Mouse (Mus musculus) gastrocnemius, adult 2 months (tissue): ENCODE measurements around the gene Clpp. TPM values are rescaled to one million over a fixed set of nuclear protein-coding genes. Genes with fewer than 3 reads are reported as not detected.

ENCODE experiments used
- DNase-seq: peaks from one replicate; pipeline ENCODE4 v3.0.0; 2022
- H3K27ac ChIP-seq: fragments of 200-600 bp; 2 replicates; pipeline ENCODE4 v1.8.1; 2022; ENCODE audit warnings: mild to moderate bottlenecking
- H3K4me3 ChIP-seq: fragments of 200-600 bp; 2 replicates; pipeline ENCODE4 v1.8.1; 2022; ENCODE audit warnings: mild to moderate bottlenecking, moderate library complexity
- CTCF ChIP-seq: fragments of 200-600 bp; IDR thresholded peaks from 2 replicates; pipeline ENCODE4 v1.8.1; 2022; ENCODE audit warnings: antibody characterized with exemption, mild to moderate bottlenecking, moderate library complexity
- intact Hi-C: fragments of 180-260 bp; cut with DNase I; formaldehyde crosslinking; loops from one replicate; pipeline ENCODE4 v1.15.1; 2025
- total RNA-seq, 2 experiments: library from RNA; stranded (reverse); gene quantifications; 2 replicates each; pipeline ENCODE4 v1.2.3; 2021

The Clpp gene
- total RNA-seq, 2 experiments from 2014 or later, result 33.8 to 40.7 TPM

DNA sequence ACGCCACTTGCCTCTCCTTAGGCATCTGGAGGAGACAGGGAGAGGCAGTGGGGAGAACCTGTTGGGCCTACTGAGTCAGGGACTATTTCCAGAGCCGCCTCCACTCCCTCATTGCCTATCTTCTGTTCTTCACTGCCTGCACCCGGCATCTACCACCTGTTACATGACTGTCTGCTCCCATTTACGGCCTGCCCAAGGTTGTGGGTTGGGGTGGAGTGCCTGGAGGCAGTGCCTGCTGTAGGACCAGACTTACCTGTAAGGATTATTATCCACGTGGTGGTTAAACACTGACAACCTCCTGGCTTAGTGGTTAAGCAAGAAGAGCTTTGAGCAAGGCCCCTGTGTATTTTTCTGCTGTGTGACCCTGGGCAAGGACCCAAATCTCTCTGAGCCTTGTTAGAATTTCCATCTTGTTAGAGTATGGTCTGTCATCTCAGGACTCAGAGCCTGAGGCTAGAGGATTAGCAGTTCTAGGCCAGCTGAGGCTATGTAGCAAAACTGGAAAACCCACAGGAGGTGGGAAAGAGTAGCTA is 15.3 kb upstream of the Clpp start:
- intact Hi-C loops, result no loop called here
- Histone ChIP-seq H3K4me3 (no peak overlapping the region), H3K27ac (no peak overlapping the region)
- TF ChIP-seq CTCF, result no peak
- no peak for DNase-seq

DNA sequence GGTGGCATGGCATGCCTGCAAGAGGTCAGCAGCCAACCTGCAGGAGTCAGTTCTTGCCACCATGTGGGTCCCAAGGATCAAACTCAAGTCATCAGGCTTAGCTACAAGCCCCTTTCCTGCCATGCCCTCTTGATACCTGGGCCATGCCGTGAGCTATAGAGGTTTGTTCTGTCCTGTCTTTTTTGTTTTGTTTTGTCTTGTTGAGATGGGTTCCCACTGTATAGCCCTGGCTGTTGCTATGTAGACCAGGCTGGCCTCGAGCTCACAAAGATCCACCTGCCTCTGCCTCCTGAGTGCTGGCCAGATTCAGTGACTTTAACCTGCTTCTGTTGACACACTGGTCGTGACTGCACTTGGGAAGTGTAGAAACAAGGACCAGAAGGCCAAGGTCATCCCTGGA is 14.7 kb upstream of the Clpp start:
- TF ChIP-seq CTCF, result no peak
- intact Hi-C loops, result no loop called here
- Histone ChIP-seq H3K27ac (no peak overlapping the region), H3K4me3 (no peak overlapping the region)
- DNase-seq, result no peak

DNA sequence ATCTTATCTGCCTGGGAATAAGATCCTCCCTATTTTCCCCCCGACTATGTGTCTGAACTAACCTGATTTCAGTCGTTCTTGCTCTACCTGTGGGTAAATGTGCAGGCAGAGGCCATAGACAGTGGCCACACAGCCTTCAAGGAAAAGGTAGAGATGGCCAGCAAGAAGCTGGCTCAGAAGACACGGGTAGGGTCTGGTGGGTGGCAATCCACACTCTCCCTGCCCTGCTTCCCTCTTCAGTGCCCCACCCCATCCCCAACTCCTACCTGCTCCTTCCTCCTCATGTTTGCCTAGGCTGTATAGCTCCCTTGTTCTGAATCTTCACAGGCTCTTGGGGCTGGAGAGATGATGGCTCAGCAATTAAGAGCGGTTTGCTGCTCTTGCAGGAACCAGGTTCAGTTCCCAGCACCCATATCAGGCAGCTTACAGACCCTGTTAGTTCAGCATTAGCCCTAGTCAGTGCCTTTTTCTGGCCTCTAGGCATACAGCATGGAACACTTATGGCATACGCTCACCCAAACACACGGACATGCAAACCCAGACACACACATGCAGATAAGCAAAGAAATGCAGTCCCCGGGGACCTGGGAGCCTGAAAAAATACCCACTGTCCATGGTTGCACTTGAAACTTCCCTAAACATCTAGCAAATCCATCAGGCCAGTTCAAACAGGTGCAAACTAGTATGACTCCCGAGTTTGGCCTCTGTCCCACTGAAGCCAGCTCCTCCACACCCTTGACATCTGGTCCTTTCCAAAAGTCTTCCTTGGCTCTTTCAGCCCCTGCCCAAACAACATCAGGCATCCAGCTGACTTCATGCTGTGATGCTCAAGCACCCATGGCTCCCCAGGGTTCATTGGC is 13.3 kb upstream of the Clpp start:
- intact Hi-C loops, result no loop called here

DNA sequence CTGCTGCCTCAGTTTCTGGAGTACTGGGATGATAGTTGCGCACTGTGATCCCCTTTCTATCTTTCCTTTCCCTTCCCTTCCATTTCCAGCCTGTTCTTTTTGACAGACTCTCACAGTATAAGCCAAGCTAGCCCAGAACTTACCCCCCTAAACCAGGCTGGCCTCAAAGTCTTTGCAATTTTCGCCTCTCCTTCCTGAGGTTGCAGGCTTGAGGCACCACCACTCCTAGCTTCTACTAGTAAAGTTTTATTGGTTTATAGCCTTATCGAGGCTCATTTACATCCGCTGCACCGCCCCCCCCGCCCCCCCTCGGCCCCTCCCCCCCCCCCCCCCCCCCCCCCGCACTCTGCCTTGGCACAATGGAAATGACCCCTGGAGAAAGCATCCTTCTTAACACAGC is 10.6 kb upstream of the Clpp start:
- DNase-seq, result no peak
- no peak for TF ChIP-seq CTCF
- no peak overlapping the region for H3K4me3 ChIP-seq
- no peak overlapping the region for H3K27ac ChIP-seq
- intact Hi-C loops, result no loop called here

More for the DNA sequence above, 13.3 kb upstream of the Clpp start:
- Histone ChIP-seq H3K4me3 (no peak overlapping the region), H3K27ac (no peak overlapping the region)
- DNase-seq, result no peak
- TF ChIP-seq CTCF, result no peak

DNA sequence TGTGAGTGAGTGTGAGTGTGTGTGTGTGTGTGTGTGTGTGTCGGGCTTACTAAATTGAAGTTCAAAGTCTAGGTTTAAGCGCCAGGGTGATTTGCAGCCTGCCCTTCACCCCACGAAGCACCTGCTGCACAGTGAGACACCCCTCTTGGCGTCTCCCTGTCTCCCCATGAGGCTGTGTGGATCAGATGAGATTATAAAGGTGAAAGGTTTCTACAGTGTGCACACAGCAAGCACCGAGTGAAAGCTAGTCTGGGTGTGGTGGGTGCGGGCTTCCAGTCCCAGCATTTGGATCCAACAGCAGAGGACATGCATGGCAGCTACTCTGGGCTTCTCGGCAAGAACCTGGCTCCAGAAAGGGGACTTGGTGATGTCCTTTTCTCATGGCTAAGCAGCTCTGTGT is 9.1 kb upstream of the Clpp start:
- intact Hi-C loops, result no loop called here
- Histone ChIP-seq H3K4me3 (no peak overlapping the region), H3K27ac (no peak overlapping the region)
- TF ChIP-seq CTCF, result no peak
- no peak for DNase-seq

DNA sequence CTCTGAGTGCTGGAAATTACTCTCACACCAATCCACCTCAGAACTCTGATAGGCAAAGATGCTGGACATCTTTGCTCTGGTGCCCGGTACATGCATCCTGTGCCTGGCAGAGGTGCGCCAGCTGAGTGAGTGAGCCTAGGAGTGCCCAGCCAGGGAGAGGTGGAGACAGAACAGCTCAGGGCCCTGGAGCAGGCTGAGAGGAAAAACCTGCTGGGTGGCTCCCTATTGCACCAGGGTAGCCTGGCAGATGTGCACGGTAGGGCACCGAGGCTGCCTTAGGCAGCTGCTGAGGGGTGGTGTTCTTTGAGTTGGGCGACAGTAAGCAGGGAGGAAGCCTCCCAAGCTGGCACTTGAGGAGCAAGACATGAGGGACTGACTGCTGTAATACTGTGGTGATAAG is 8.1 kb upstream of the Clpp start, which contains the start of gene Acer1:
TSS of gene Acer1 (minus strand) at position 114 of the 400 bp plus-strand sequence.
- DNase-seq, result no peak
- intact Hi-C loops, result no loop called here
- no peak for TF ChIP-seq CTCF
- no peak within 1 kb of the TSS for H3K27ac ChIP-seq
- no peak within 1 kb of the TSS for H3K4me3 ChIP-seq

DNA sequence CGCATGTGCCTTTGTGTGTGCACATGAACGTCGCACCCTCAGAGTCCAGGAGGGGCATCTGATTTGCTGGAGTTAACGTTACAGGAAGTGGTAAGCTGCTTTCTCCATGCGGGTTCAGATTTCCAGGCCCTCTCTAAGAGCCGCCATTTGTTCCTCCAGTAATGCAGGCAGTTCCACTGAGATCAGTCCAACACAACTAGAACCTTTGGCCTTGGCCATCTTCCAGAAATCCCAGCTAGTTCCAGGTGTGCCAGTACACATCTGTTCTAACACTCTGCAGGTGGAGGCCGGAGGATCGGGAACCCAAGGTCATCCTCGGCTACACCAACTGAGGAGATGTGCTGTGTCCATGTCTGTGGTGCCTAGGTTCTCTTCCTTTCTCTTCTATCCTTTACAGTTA is 5.2 kb upstream of the Clpp start:
- H3K4me3 ChIP-seq, result no peak overlapping the region
- intact Hi-C loops, result loop anchor here (5.0 kb wide), 1 partner anchor 48 kb away; the partner anchor contains the start of gene Mllt1
- no peak for TF ChIP-seq CTCF
- H3K27ac ChIP-seq, result no peak overlapping the region
- DNase-seq, result no peak

DNA sequence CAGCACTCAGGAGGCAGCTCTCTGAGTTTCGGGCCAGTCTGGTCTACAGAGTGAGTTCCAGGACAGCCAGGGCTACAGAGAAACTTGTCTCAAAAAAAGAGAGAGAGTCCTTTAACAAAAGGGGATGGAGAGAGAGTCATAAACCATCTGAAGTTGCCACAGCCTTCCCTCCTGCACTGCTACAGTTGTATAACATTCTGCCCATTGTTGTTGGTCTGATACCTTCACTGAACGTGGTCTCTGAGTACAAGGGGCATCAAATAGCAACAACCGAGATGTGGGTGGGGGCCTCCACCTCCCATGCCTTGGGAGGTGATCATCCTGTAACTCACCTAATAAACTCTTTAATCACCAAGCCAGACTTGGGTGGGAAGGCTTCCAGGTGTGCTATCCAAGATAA is 4.4 kb upstream of the Clpp start:
- Histone ChIP-seq H3K27ac (no peak overlapping the region), H3K4me3 (no peak overlapping the region)
- DNase-seq, result no peak
- intact Hi-C loops, result loop anchor here (5.0 kb wide), 1 partner anchor 48 kb away; the partner anchor contains the start of gene Mllt1
- TF ChIP-seq CTCF, result no peak

DNA sequence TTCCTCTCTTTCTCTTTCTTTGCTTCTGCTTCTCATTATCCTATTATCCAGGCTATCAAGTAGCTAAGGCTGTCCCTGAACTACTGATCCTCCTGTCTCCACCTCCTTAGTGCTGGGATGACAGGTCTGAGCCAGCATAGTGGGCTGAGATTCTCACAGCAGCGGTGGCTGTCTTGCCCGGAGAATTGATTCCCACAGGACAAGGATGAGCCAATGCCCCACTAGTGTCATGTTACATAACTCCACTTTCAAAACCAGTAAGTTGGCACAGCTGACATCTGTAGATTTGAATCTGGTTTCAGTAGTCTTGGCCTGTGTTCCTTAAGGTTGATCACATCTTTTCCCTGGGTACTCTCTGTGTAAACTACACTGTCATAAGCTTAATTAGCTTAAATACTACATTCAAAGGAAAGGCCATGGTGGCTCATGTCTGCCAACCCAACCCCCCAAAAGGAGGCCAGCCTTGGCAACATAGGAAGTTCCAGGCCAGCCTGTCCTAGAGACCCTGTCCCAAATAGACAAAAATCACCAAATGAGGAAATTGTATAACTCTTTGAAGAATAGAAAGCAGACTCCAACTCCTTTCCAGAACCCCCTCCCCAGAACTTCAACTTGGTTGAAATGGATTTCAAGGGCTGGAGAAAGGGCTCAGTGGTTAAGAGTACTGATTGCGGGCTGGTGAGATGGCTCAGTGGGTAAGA is 3.9 kb upstream of the Clpp start:
- no peak for TF ChIP-seq CTCF
- intact Hi-C loops, result loop anchor here (5.0 kb wide), 1 partner anchor 49 kb away; the partner anchor contains the start of gene Mllt1
- DNase-seq, result no peak
- H3K4me3 ChIP-seq, result no peak overlapping the region
- no peak overlapping the region for H3K27ac ChIP-seq

DNA sequence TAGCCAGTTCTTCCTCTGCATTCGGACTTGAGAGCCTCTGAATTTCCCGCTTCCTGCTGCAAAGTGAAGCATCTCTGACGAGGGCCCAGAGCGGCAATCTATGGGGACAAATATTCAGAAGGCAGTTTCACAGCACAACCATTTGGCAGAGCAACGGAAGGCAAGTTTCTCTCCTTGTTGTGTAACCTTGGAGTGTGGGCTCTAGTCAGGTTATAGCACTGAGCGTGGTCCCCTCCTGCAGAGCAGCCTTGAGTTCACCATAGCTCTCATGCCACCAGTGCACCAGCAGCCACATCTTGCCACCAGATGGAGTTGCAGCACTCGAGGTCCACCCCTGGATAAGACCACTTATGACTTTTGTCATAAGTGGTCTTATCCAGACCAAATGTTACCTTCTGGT is 1.7 kb upstream of the Clpp start:
- TF ChIP-seq CTCF, result no peak
- H3K4me3 ChIP-seq, result no peak overlapping the region
- intact Hi-C loops, result loop anchor here (5.0 kb wide), 1 partner anchor 51 kb away; the partner anchor contains the start of gene Mllt1
- DNase-seq, result no peak
- no peak overlapping the region for H3K27ac ChIP-seq

DNA sequence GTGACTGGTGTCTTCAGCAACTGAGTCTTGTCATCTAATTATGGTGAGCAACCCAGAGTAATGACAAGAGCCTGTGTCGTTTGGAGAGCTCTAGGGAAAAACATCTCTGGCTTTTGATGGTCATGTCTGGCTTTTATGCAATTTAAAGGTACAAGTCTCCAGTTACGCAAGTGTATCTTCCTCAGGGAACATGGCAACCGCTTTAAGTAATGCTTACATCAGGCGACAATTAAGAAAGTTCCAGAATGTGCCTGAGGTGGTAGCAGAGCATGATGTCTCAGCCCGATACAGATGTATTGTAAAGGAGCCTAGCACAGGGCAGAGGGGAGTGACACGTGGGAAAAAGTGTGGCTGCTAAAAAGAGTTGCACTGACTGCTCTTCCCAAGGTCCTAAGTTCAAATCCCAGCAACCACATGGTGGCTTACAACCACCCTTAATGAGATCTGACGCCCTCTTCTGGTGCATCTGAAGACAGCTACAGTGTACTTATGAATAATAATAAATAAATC is 1.1 kb upstream of the Clpp start:
- intact Hi-C loops, result loop anchor here (5.0 kb wide), 1 partner anchor 52 kb away; the partner anchor contains the start of gene Mllt1
- no peak for DNase-seq

DNA sequence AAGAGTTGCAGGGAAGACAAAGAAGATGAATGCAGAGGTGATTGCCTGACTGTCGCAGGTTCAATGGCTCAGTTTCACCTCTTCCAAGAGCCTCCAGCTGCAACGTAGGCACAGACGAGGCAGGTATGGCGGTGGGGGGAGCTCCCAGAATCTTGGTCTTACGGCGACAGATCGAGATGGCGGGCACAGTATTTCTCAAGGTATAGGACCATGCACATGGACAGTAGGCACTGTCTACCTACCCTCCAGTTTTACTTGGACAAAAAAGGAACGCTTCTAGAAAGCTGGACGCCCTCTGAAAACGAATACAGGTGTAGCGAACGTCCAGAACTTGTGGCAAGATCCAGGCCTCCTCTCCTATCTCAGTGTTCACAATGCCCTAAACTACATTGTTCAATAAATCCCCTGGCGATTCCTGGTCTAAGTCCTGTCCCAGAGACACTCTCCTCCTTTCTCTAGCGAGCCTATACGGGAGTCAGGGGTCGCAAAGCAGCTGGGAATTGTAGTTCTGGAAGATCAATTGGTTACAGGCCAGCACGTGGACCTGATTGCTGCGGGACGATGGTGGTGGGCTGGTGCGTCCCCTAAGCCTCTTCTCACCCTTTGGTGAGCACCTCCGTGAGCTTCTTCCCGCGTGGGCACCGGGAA is 514 bp upstream of the Clpp start:
- intact Hi-C loops, result loop anchor here (5.0 to 10.0 kb wide), 3 partner anchors 52 to 343 kb away; partner anchors contain the start of genes Gpr108, Mllt1 and Trip10
- peak; percentile 80 for DNase-seq
- TF ChIP-seq CTCF, result no peak
- Histone ChIP-seq H3K4me3 (peak overlapping the region; percentile 76), H3K27ac (peak overlapping the region; percentile 93)

More for the DNA sequence above, 1.1 kb upstream of the Clpp start:
- Histone ChIP-seq H3K4me3 (peak overlapping the region; percentile 76), H3K27ac (peak overlapping the region; percentile 93)
- peak; percentile 17; the same call in 1 of the 2 replicates for TF ChIP-seq CTCF
